Mouse (Mus musculus) CH12.LX (cell line): Measurements from ENCODE around the gene Mas1.

Experiments
- BHLHE40 ChIP-seq: IDR thresholded peaks from 2 replicates; pipeline ENCODE4 v1.6.1; 2011; ENCODE audit warnings: mild to moderate bottlenecking, low read depth, low read length, improper control_type of control experiment
- CHD2 ChIP-seq: IDR thresholded peaks from 2 replicates; pipeline ENCODE4 v1.6.1; 2011; ENCODE audit warnings: low read length, improper control_type of control experiment
- CTCF ChIP-seq, 2 experiments: IDR thresholded peaks in 1 of 2; conservative IDR thresholded peaks in 1 of 2; 2 replicates each; pipeline ENCODE4 v1.5.1; 2011 to 2012; ENCODE audit warnings: low read depth in 2 of 2, low read length in 2 of 2, improper control_type of control experiment in 1 of 2, inconsistent platforms in 1 of 2, mild to moderate bottlenecking in 1 of 2, moderate library complexity in 1 of 2
- KAT2A ChIP-seq: IDR thresholded peaks from 2 replicates; pipeline ENCODE4 v1.6.1; 2012; ENCODE audit warnings: low read length, improper control_type of control experiment, inconsistent platforms; ENCODE audit not compliant: insufficient replicate concordance
- MYC ChIP-seq: IDR thresholded peaks from 2 replicates; pipeline ENCODE4 v1.6.1; 2011; ENCODE audit warnings: low read depth, mild to moderate bottlenecking, improper control_type of control experiment, low read length
- NRF1 ChIP-seq: IDR thresholded peaks from 2 replicates; pipeline ENCODE4 v1.6.1; 2014; ENCODE audit warnings: low read depth, mild to moderate bottlenecking, inconsistent platforms, low read length, improper control_type of control experiment, moderate library complexity
- PAX5 ChIP-seq: IDR thresholded peaks from 2 replicates; pipeline ENCODE4 v1.6.1; 2012; ENCODE audit warnings: low read length, inconsistent platforms, mixed read lengths
- TCF12 ChIP-seq: IDR thresholded peaks from 2 replicates; pipeline ENCODE4 v1.6.1; 2014; ENCODE audit warnings: low read depth, mild to moderate bottlenecking, inconsistent platforms, low read length, improper control_type of control experiment

- TF ChIP-seq CTCF (conservative IDR thresholded peaks at IDR 0.05 in 1 of 2, IDR thresholded peaks at IDR 0.05 in 1 of 2; ENCODE audit: low read depth in 2 of 2, low read length in 2 of 2), result no peak
- no peak for TF ChIP-seq KAT2A
- TF ChIP-seq NRF1, result no peak
- TF ChIP-seq BHLHE40, result no peak
- no peak for TF ChIP-seq MYC
- no peak for TF ChIP-seq TCF12
- TF ChIP-seq CHD2, result no peak
- no peak for TF ChIP-seq PAX5
Observed at GRCm38 (mm10) chr17:12886620-12887019, 18.7 kb upstream of the Mas1 start.
